Mouse (Mus musculus): ENCODE measurements around the gene Ndufa9. TPM values are rescaled to one million over a fixed set of nuclear protein-coding genes. Genes with fewer than 3 reads are reported as not detected.

Ndufa9 gene
- 65.2 TPM for total RNA-seq (2023)

DNA sequence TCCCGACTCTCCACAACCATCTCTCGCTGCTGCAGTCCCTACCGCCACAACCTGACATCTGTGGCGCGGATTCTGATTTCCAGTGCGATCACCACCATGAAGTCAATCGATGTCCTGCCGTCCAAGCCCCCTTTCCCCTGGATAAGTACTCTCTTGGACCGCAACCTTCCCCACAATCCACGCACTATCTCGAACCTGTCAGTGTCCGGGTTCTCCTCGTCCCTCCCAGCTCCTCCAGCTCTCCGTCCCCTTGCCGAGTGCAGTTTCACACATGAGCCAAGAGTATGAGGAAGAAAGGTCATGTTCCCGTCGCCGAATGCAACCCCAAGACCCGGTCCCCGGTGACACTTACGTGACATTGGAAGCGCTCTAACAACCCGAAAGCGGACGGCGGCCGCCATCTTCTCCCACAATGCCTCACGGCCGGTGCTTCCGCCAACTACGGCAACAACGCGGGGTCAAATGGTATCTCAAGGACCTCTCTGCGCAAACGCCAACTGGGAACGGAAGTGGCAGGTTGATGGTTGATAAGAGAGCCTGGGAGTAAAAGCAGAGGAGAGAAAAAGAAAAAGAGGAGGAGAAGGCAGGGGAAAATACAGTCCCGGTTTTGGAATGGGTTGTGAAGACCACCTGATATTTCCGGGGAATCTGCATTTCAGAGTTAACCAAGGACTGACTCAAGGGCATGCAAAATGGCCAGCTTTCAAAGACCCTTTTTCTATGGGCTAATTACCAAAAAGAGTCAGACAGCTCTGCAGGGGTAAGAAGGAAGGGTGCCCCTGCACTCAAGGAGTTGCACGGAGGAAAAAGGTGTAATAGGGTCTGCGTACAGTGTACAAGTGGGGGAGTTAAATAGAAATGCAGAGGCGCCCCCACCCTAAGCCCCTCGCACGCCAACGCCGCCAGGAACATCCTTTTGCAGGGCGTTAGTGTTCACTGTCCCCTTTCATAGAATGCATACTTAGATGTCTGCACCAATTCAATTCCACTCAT lies at the start of gene Ndufa9:
Ndufa9 (minus strand) TSS at position 425 of the 993 bp plus-strand sequence.

DNA sequence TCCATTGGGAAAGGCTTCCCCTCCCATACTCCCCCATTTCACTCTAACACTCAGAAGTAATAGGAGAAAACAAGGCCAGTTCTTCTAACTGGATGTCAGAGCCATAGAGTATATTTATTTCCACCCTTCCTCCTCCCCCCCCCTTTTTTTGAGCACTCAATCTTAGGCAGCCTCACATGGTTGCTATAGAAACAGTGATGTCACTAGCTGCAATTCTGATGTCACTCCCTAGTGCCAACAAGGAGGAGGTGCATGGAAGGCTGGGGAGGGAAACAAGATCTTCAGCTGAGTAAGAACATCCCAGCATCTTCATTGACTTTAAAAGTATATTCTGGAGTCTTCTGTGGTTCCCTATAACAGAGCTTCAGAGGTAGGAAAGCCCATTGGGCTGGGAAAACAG lies 3.9 kb upstream of the Ndufa9 start, which contains the start of gene Akap3:
Akap3 (plus strand) TSS at position 218 of the 400 bp plus-strand sequence.

Other genes starting within 250 kb of the Ndufa9 start
- not detected for gene Kcna1, start 202.8 kb downstream of the Ndufa9 start, total RNA-seq (2023)
- gene Kcna6, start 108.5 kb downstream of the Ndufa9 start, total RNA-seq (2023), result 0.56 TPM
- gene Akap3, start 4.0 kb upstream of the Ndufa9 start, total RNA-seq (2023), result not detected
- gene Dyrk4, start 72.7 kb upstream of the Ndufa9 start, total RNA-seq (2023), result 0.68 TPM
- 1.7 TPM for gene Rad51ap1, start 90.5 kb upstream of the Ndufa9 start, total RNA-seq (2023)
- 22.8 TPM for gene D6Wsu163e, start 90.8 kb upstream of the Ndufa9 start, total RNA-seq (2023)
- gene Fgf6, start 166.4 kb upstream of the Ndufa9 start, total RNA-seq (2023), result not detected
- not detected for gene Fgf23, start 223.8 kb upstream of the Ndufa9 start, total RNA-seq (2023)